Mouse (Mus musculus): Measurements from ENCODE around the gene Ift172. TPM values are rescaled to one million over a fixed set of nuclear protein-coding genes. Genes with fewer than 3 reads are reported as not detected.

The Ift172 gene
- polyA plus RNA-seq, 1 experiment from 2014 or later, result 17.4 TPM

DNA sequence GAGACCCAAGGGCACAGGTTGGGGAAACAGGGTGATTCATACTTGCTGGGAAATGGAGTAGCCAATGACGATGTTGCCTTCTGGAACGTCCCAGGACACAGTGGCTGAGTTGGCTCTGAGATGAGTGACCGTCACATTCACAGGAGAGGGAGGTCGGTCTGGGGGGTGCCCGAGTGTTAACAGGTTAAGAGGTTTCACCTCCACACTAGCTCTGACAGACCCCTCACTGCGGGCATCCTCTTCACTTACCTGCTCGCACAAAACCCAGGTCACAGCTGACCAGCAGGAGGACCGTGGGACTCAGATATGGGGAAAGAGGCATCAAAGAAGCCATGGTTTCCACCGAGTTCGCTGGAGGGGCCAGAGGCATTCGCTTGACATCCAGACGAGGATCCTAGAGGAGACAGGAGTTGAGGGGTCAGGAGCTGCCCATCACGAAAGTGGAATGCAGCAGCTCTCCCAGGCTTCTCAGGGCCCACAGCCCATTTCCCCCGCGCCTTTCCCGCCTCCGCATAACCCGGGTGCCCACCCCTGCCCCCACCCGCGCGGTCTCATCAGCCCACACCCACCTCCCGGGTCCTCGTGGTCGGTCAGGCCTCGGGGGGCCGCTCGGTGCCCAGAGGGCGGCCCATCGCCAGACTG is 4.2 kb upstream of the Ift172 start:
- Histone ChIP-seq H3K27me3 (ENCODE audit: insufficient read depth, low read length) (no peaks in the 10 kb centered on the region), H3K9ac (ENCODE audit: low read depth, low read length) (peak overlapping the region; percentile 77), H3K4me3 (replicated peaks; ENCODE audit: low read depth, low read length) (peak overlapping the region; percentile 66), H3K36me3 (ENCODE audit: insufficient read depth, low read length) (no peaks in the 10 kb centered on the region), H3K9me3 (replicated peaks; ENCODE audit: low read length) (no peaks in the 10 kb centered on the region), H3K4me1 (replicated peaks; ENCODE audit: insufficient read depth, low read length) (peaks cover 9% of the 10 kb centered on the region), H3K4me2 (ENCODE audit: low read length) (peak overlapping the region; percentile 100), H3K27ac (no peak overlapping the region)
- TF ChIP-seq CTCF (IDR thresholded peaks at IDR 0.05; ENCODE audit: low read depth), result no peak
- ATAC-seq (replicated peaks; ENCODE audit: low FRiP score, low read depth) (no peak; the same call in 1 of the 2 replicates), DNase-seq (ENCODE audit: low spot score) (peak; percentile 14)
- WGBS, result 5% methylated on average over 28 of the region's 29 CpGs

DNA sequence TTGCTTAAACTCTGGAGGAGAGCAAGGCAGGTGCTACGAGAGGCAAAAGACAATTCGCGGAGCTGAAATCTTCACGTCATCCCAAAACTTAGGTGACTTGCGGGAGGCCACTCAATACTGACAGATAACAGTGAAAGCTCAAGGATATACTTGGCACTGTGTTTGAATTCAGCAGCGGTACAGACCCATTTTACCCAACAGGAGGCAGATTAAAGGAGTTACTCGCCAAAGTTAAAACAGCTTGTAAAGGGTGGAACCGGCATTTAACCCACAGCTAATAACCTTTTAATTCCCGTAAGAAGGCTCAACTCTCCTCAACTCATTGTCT is 409 bp upstream of the Ift172 start:
- H3K9ac ChIP-seq (ENCODE audit: low read depth, low read length), result peak overlapping the region; percentile 44; the same call in 1 of the 2 replicates
- H3K4me1 ChIP-seq (replicated peaks; ENCODE audit: insufficient read depth, low read length), result peaks cover 14% of the 10 kb centered on the region
- H3K9me3 ChIP-seq (replicated peaks; ENCODE audit: low read length), result no peaks in the 10 kb centered on the region
- H3K36me3 ChIP-seq (ENCODE audit: insufficient read depth, low read length), result peaks cover under 1% of the 10 kb centered on the region; the same call in 1 of the 2 replicates
- H3K27ac ChIP-seq, result peak overlapping the region; percentile 61; the same call in 1 of the 2 replicates
- H3K4me3 ChIP-seq (replicated peaks; ENCODE audit: low read depth, low read length), result peak overlapping the region; percentile 44
- no peaks in the 10 kb centered on the region for H3K27me3 ChIP-seq (ENCODE audit: insufficient read depth, low read length)
- DNase-seq (ENCODE audit: low spot score) (no peak), ATAC-seq (replicated peaks; ENCODE audit: low FRiP score, low read depth) (no peak)
- no peak for TF ChIP-seq CTCF (IDR thresholded peaks at IDR 0.05; ENCODE audit: low read depth)
- 4% methylated on average over 9 of the region's 9 CpGs for WGBS
- peak overlapping the region; percentile 61 for H3K4me2 ChIP-seq (ENCODE audit: low read length)

DNA sequence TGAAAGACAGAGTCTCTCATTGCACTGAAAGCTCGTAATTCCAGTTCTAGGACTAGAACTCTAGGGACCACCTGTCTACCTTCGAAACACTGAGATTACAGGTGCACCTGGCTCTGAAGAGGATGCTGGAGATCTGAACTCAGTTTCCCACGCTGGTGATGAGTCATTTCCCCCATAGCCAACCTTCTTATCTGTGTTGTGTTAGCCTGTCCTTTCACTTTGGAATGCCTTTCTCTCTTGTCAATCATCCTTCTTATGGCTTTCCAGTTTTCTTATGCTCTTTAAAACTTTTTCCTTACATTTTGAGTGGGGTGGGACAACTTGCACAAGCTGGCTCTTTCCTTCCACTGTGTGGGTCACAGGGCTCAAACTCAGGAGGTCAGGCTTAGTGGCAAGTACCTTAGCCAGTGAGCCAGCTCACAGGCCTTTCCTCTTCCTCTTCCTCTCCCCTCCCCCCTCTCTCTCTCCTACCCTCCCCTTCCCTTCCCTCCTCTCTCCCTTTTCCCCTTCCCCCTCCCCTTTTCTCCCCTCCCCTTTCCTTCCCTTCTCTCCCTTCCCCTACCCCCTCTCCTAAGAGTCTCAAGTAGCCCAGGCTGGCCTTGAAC is 1.2 kb downstream of the Ift172 start:
- Histone ChIP-seq H3K4me1 (replicated peaks; ENCODE audit: insufficient read depth, low read length) (peaks cover 13% of the 10 kb centered on the region), H3K9me3 (replicated peaks; ENCODE audit: low read length) (no peaks in the 10 kb centered on the region), H3K9ac (ENCODE audit: low read depth, low read length) (no peak overlapping the region), H3K36me3 (ENCODE audit: insufficient read depth, low read length) (peaks cover 14% of the 10 kb centered on the region), H3K27ac (no peak overlapping the region), H3K4me3 (replicated peaks; ENCODE audit: low read depth, low read length) (no peak overlapping the region), H3K27me3 (ENCODE audit: insufficient read depth, low read length) (no peaks in the 10 kb centered on the region), H3K4me2 (ENCODE audit: low read length) (peak overlapping the region; percentile 61; the same call in 1 of the 2 replicates)
- DNase-seq (ENCODE audit: low spot score) (no peak), ATAC-seq (replicated peaks; ENCODE audit: low FRiP score, low read depth) (no peak)
- TF ChIP-seq CTCF (IDR thresholded peaks at IDR 0.05; ENCODE audit: low read depth), result no peak
- 88% methylated on average over 3 of the region's 3 CpGs for WGBS

DNA sequence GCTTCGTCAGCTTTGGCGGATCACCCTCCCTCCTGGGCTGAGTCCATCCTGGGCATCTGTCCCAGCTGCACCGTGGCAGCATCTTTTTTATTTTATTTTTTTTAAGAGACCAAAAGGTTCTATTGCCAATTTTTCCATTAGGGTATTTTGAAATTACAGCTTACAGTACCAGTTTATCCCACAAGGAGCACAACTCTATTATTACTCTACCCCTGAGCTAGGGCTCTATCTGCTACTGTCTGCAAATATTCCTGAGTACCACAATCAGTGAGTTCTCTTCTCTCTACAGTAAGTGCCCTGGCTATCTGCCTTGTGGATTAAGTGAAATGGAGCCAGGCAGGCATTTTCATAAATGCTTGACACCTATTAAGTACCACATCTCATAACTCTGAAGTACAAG is 2.3 kb downstream of the Ift172 start:
- Histone ChIP-seq H3K27ac (no peak overlapping the region), H3K9me3 (replicated peaks; ENCODE audit: low read length) (no peaks in the 10 kb centered on the region)
- 75% methylated on average over 3 of the region's 3 CpGs for WGBS

DNA sequence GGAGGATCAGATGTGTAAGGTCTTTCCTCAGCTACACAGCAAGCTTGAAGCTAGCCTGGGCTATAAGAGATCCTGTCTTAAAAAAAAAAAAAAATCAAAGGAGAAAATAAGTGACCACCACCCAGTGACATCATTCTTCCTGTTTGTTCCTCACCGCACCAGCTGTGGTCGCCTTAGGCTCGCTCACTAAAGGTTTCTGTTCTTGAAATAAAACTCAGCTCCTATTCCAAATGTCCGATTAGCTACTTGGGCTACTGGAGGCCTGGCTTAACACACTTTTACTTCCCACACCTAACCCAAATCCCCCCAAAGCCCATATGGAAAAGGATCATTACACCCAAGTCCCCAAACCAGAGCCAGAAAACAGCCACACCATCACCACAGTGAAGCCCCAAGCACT is 2.7 kb downstream of the Ift172 start:
- Histone ChIP-seq H3K4me1 (replicated peaks; ENCODE audit: insufficient read depth, low read length) (peaks cover 11% of the 10 kb centered on the region), H3K9me3 (replicated peaks; ENCODE audit: low read length) (no peaks in the 10 kb centered on the region), H3K27ac (no peak overlapping the region), H3K9ac (ENCODE audit: low read depth, low read length) (no peak overlapping the region), H3K27me3 (ENCODE audit: insufficient read depth, low read length) (no peaks in the 10 kb centered on the region), H3K36me3 (ENCODE audit: insufficient read depth, low read length) (peaks cover 25% of the 10 kb centered on the region), H3K4me3 (replicated peaks; ENCODE audit: low read depth, low read length) (no peak overlapping the region), H3K4me2 (ENCODE audit: low read length) (no peak overlapping the region)
- 71% methylated on average over 4 of the region's 4 CpGs for WGBS
- ATAC-seq (replicated peaks; ENCODE audit: low FRiP score, low read depth), result no peak
- no peak for DNase-seq (ENCODE audit: low spot score)
- TF ChIP-seq CTCF (IDR thresholded peaks at IDR 0.05; ENCODE audit: low read depth), result no peak

More for the DNA sequence above, 2.3 kb downstream of the Ift172 start:
- H3K36me3 ChIP-seq (ENCODE audit: insufficient read depth, low read length), result peaks cover 21% of the 10 kb centered on the region
- H3K4me3 ChIP-seq (replicated peaks; ENCODE audit: low read depth, low read length), result no peak overlapping the region
- no peak for ATAC-seq (replicated peaks; ENCODE audit: low FRiP score, low read depth)
- H3K4me2 ChIP-seq (ENCODE audit: low read length), result no peak overlapping the region
- H3K4me1 ChIP-seq (replicated peaks; ENCODE audit: insufficient read depth, low read length), result peaks cover 11% of the 10 kb centered on the region
- no peak for DNase-seq (ENCODE audit: low spot score)
- H3K9ac ChIP-seq (ENCODE audit: low read depth, low read length), result no peak overlapping the region
- no peak for TF ChIP-seq CTCF (IDR thresholded peaks at IDR 0.05; ENCODE audit: low read depth)
- no peaks in the 10 kb centered on the region for H3K27me3 ChIP-seq (ENCODE audit: insufficient read depth, low read length)

DNA sequence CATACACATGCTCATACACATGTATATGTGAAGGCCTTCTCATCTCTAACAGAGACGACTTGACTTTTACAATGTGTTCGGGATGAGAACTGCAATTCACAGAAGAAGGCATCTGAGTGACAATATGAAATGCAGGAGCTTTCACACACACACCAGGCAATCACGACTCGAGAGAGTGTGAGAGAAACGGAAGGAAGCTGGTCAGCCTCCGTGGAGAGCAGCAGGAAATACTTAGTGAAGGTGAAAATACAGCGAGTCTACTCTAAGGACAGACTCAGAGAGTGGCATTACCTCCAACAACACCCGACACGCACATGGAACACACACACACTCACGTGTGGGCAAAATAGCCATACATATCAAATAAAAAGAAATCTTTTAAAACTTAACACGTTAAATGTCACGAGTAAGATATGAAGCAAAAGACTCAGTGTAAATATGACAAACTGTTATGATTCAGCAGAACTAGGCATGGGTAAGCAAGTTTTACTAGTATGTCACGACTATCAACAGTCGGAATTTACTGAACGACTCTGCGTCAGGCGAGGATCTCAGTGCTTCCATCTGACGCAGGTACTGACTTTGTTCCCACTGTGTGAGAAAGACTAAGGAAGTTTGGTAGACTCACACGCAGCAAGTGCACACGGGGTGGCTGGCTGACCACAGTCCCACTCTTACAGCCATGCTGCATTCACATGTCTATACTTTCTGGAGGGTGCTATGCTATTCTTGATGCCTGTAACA is 11.5 kb downstream of the Ift172 start:
- no peaks in the 10 kb centered on the region for H3K9me3 ChIP-seq (replicated peaks; ENCODE audit: low read length)
- WGBS, result 84% methylated on average over 20 of the region's 20 CpGs
- H3K27me3 ChIP-seq (ENCODE audit: insufficient read depth, low read length), result no peaks in the 10 kb centered on the region
- no peak for DNase-seq (ENCODE audit: low spot score)
- TF ChIP-seq CTCF (IDR thresholded peaks at IDR 0.05; ENCODE audit: low read depth), result no peak
- H3K9ac ChIP-seq (ENCODE audit: low read depth, low read length), result no peak overlapping the region
- ATAC-seq (replicated peaks; ENCODE audit: low FRiP score, low read depth), result no peak
- H3K4me3 ChIP-seq (replicated peaks; ENCODE audit: low read depth, low read length), result no peak overlapping the region
- no peak overlapping the region for H3K4me2 ChIP-seq (ENCODE audit: low read length)
- peaks cover 40% of the 10 kb centered on the region for H3K36me3 ChIP-seq (ENCODE audit: insufficient read depth, low read length)
- no peaks in the 10 kb centered on the region for H3K4me1 ChIP-seq (replicated peaks; ENCODE audit: insufficient read depth, low read length)
- no peak overlapping the region for H3K27ac ChIP-seq
